Mouse (Mus musculus): Measurements from ENCODE around the gene Col20a1. TPM values are rescaled to one million over a fixed set of nuclear protein-coding genes. Genes with fewer than 3 reads are reported as not detected.

Col20a1 gene
- 1 to 10 TPM; 2.7 to 5.4 TPM for total RNA-seq (2021)
- long read RNA-seq, experiment 1, partial matches to known transcripts, result 0 of 2 reads
- long read RNA-seq, experiment 1, other reads (novel, unspliced or antisense), result 2 of 2 reads
- long read RNA-seq, experiment 2, partial matches to known transcripts, result 1 of 2 reads
- long read RNA-seq, experiment 2, other reads (novel, unspliced or antisense), result 1 of 2 reads

- TF ChIP-seq CTCF (conservative IDR thresholded peaks at IDR 0.05), result no peak
- Histone ChIP-seq H3K27ac (no peak within 1 kb of the TSS), H3K4me3 (no peak within 1 kb of the TSS)
- no peak for DNase-seq (ENCODE audit: low spot score in 2 of 2)
Observed at GRCm38 (mm10) chr2:180986449-180986848, at the start of gene Col20a1. Col20a1 (plus strand) TSS chr2:180986535.

DNA sequence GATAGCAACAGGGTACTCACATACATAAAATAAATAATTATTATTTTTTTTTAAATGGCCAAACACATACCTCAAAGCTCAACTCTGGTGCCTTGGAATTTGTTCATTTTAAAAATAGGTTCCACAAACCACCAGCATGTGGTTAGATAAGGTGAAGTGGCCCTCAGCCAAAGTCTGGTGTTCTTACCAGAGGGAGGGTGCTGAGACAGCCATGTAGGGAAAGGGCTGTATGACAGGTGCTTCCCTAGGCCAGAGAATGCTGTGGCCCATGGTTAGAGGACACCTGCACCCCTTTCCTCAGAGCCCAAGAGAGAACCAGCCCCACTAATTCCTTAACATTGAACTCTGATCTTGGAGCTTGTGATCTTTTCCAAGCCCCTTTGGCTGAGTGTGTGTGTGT is 46.1 kb upstream of the Col20a1 start:
- Histone ChIP-seq H3K4me3 (no peak overlapping the region), H3K27ac (no peak overlapping the region)
- no peak for TF ChIP-seq CTCF (conservative IDR thresholded peaks at IDR 0.05)

GRCm38 (mm10) chr2:180941869-180942268 is 44.5 kb upstream of the Col20a1 start:
- no peak overlapping the region for H3K4me3 ChIP-seq
- peak overlapping the region; percentile 53; the same call in 1 of the 2 replicates for H3K27ac ChIP-seq
- TF ChIP-seq CTCF (conservative IDR thresholded peaks at IDR 0.05), result no peak
- DNase-seq (ENCODE audit: low spot score in 2 of 2), result peak; percentile 37 to 61

More for the DNA sequence above, 46.1 kb upstream of the Col20a1 start:
- DNase-seq (ENCODE audit: low spot score in 2 of 2), result no peak

DNA sequence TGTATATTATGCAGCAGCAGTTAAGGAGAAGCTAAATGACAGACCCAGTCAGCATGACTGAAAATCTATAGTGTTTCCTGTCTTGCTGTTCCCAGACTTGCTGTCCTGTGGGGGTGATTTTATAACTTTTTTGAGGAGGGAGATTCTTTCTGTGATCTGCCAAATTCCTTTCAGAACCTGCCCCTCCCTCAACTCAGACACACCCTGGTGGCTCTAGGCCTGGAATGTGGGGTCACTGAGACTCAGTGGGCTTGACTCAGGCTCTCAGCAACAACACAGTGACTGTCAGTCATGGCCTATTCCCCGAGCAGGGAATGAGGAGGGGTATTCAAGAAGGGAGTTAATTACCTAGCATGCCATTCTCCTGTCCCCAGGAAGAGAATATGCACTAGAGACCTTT is 36.4 kb upstream of the Col20a1 start:
- no peak for TF ChIP-seq CTCF (conservative IDR thresholded peaks at IDR 0.05)
- Histone ChIP-seq H3K27ac (no peak overlapping the region), H3K4me3 (no peak overlapping the region)
- no peak for DNase-seq (ENCODE audit: low spot score in 2 of 2)

GRCm38 (mm10) chr2:180952731-180953171 is 33.6 kb upstream of the Col20a1 start:
- peak; percentile 41 to 46 for DNase-seq (ENCODE audit: low spot score in 2 of 2)
- Histone ChIP-seq H3K4me3 (peak overlapping the region; percentile 80; the same call in 1 of the 2 replicates), H3K27ac (peak overlapping the region; percentile 97)
- TF ChIP-seq CTCF (conservative IDR thresholded peaks at IDR 0.05), result no peak

DNA sequence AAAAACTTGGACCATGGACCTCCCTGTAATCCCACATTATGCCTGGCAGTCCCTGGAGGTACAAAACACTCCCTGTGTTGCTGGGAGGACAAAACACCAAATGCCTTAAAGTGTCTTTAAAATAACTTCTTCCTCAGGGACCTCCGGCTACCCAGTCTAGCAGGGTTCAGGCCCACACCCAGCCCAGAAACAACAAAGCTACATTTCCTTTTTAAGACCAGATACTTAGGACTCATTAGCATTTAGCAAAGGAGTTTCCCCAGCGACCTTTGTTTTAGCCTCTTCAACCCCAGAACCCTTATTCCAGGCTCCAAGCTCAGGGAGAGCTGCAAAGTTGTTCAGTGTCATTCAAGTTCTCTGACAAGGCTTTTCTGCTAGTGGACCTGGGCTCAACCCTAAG is 32.7 kb upstream of the Col20a1 start:
- Histone ChIP-seq H3K4me3 (peak overlapping the region; percentile 80), H3K27ac (peak overlapping the region; percentile 97)
- no peak for TF ChIP-seq CTCF (conservative IDR thresholded peaks at IDR 0.05)
- DNase-seq (ENCODE audit: low spot score in 2 of 2), result no peak

DNA sequence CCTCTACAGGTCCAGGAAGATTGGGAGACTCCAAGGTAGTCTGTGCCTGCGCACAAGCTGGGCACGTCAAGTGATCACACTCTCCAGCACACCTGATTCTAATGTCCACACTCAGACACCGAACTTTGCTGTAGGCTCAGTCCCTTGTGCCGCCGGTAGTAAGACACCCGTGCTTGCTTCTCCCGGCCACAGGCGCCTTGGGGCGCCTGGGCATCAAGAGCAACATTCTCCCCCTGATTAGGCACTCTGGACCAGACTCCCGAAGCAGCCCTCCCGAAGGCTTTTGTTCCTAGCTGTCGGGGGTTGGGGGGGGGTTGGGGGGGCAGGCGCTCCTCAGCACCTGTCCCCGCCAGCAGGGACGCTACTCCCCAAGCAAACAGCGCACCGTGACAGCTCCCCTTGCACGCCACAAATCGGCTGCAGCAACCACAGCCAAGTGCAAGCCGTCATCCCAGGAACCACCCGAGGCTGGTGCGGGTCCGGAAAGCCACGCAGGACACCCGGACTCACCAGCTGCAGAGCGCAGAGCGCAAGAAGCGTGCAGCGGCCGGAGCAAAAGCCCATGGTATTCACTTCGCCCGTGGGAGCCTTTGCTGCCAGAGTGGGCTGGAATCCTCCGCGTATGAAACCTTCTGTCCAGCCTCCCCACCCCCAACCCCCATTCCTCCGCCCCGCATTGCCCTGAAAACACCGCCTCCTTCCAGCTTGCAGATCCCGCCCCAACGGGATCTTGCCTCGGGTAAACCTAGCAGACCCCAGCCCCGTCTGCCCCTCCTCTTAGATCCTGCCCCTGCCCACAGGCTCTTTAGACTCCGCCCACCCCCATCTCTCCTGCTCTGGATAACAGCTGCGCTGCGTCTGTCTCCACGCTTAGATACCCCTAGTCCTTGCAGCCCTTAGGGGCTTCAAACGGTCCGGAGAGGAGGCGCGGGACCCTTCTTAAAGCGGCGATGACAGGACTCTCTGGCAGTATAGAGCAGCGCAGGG is 32.0 kb upstream of the Col20a1 start, which contains the start of gene Nkain4:
Nkain4 (minus strand) TSS at position 639 of the 987 bp plus-strand sequence.
- H3K27ac ChIP-seq, result peak within 1 kb of the TSS; percentile 97
- H3K4me3 ChIP-seq, result peak within 1 kb of the TSS; percentile 80
- TF ChIP-seq CTCF (conservative IDR thresholded peaks at IDR 0.05), result peak; percentile 64
- peak; percentile 42 to 64 for DNase-seq (ENCODE audit: low spot score in 2 of 2)

DNA sequence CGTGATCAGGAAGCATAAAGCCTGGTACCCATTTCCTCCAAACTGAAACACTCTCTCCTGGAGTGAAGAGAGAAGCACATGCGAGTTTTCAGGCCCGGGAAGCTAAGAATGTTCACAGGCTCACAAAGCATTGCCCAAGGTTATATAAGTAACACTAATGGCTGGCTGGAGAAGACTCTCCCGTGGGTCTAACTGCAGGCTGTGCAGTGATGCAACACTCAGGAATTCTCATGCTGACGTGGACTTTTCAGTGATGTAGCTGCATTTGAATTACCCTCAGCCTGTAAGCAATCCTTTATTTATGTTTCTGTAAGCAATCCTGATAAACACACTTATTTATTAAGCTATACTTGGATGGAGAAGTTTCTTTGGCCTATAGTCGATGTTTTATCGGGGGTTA is 26.7 kb upstream of the Col20a1 start:
- Histone ChIP-seq H3K27ac (no peak overlapping the region), H3K4me3 (no peak overlapping the region)
- DNase-seq (ENCODE audit: low spot score in 2 of 2), result no peak
- TF ChIP-seq CTCF (conservative IDR thresholded peaks at IDR 0.05), result no peak

GRCm38 (mm10) chr2:180960187-180960586 is 26.1 kb upstream of the Col20a1 start:
- TF ChIP-seq CTCF (conservative IDR thresholded peaks at IDR 0.05), result no peak
- no peak for DNase-seq (ENCODE audit: low spot score in 2 of 2)
- Histone ChIP-seq H3K27ac (no peak overlapping the region), H3K4me3 (no peak overlapping the region)

GRCm38 (mm10) chr2:180962616-180963308 is 23.6 kb upstream of the Col20a1 start:
- no peak for DNase-seq (ENCODE audit: low spot score in 2 of 2)
- TF ChIP-seq CTCF (conservative IDR thresholded peaks at IDR 0.05), result no peak
- H3K27ac ChIP-seq, result no peak overlapping the region
- no peak overlapping the region for H3K4me3 ChIP-seq

- peak overlapping the region; percentile 16; the same call in 1 of the 2 replicates for H3K27ac ChIP-seq
- peak in 1 of 2 experiments; percentile 78 for DNase-seq (ENCODE audit: low spot score in 2 of 2)
- H3K4me3 ChIP-seq, result no peak overlapping the region
- TF ChIP-seq CTCF (conservative IDR thresholded peaks at IDR 0.05), result peak; percentile 98
Observed at GRCm38 (mm10) chr2:180963956-180964355, 22.4 kb upstream of the Col20a1 start.

- TF ChIP-seq CTCF (conservative IDR thresholded peaks at IDR 0.05), result peak; percentile 76
- DNase-seq (ENCODE audit: low spot score in 2 of 2), result peak in 1 of 2 experiments; percentile 33
- Histone ChIP-seq H3K27ac (peak overlapping the region; percentile 96), H3K4me3 (peak overlapping the region; percentile 71)
Observed at GRCm38 (mm10) chr2:180966092-180966882, 20.0 kb upstream of the Col20a1 start.

All from layer of hippocampus, adult 2 months (tissue).